Mouse (Mus musculus): ENCODE results near the gene Odf3.
"Not testable (repeated sequence)": the region's sequence is repeated elsewhere in the genome, so short reads cannot be mapped to it uniquely, and the experiment has no call there.

Odf3 gene

GRCm38 (mm10) chr7:140881696-140882468 is 34.3 kb downstream of the Odf3 start, which contains the start of the genes Psmd13 and Sirt3:
Gene Psmd13, plus strand, starts transcription at chr7:140881968.
Gene Sirt3, minus strand, starts transcription at chr7:140882309.
- DNase-seq (ENCODE audit: low spot score) = peak; percentile 91

GRCm38 (mm10) chr7:140882469-140882803 is 34.8 kb downstream of the Odf3 start:
- DNase-seq (ENCODE audit: low spot score) = no peak

- DNase-seq (ENCODE audit: low spot score) = not testable (repeated sequence)
Observed at GRCm38 (mm10) chr7:140890636-140891035, 43.0 kb downstream of the Odf3 start.

DNA sequence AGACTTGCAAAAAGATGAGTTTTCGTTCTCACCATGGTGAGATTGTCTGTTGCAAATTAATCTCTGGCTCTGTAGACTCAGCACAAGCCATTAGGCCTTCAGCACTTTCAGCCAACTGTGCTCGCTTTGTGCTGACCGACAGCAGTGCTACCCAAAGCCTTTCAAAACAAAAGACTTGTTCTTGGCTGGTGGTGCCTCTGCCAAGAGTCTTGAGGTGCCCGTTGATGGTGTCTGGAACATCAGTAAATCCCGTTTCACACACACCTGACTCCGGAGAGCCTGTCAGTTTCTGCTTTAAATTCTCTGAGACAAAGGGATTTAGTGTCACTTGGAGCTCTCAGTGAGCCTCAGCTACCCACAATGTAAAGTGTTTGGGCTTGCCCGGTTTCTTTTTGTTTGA is 46.4 kb downstream of the Odf3 start:
- DNase-seq (ENCODE audit: low spot score) = no peak

DNA sequence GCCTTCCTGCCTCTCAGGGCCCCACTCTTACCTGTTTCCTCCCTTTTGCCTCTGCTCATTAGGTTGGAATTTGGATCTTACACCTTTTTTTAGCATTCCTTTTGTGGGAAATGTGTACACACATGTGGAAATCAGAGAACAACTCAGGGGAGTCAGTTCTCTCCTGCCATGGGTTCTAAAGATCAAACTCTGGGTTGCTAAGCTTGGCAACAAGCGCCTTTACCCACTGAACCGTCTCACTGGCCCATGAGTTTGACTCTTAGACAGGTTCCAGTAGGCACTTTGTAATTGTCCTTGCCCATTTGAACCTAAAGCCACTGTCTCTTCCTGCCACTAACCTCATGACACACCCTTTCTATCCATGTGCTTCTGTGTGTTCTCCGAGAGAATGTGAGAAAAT is 47.0 kb downstream of the Odf3 start:
- DNase-seq (ENCODE audit: low spot score) = no peak

DNA sequence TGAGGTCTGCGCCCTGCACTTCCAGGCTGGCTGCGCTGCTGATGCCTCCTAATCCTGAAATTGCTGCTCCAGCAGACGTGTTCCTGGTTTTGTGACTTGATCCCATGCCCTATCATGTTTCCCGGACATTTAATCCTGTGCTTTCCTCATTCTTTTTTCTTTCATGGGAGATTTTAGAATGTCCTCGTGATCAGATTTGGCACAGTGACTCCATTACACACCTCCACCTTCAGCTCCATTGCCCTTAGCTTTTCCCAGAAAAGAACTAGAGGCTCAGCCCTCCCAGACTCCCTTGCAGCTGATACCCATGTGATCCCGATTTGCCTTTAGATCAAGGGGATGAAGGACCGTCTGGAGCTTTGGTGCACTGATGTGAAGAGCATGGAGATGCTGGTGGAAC is 50.3 kb downstream of the Odf3 start:
- DNase-seq (ENCODE audit: low spot score) = no peak

GRCm38 (mm10) chr7:140899121-140899520 is 51.5 kb downstream of the Odf3 start:
- no peak for DNase-seq (ENCODE audit: low spot score)

DNA sequence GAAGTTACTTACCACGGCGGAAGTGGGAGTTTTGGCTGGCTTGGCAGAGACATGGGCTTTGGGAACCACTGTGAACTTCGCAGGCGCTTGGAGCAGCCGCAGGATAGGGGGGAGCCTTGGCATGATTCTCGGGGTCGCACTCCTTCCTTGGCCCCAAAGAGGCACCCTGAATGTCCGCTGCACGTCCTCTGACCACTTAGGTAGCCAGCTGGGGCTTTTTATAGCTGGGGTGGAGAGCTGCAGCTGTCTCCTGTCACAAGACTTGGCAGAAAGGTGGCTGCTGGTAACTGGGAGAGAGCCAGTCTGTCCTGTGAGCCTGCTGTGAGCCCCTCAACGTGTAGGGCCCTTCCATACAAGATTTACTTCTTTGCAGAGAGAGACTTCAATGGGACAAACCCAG is 52.6 kb downstream of the Odf3 start, which contains the start of gene Cox8b:
Gene Cox8b, minus strand, starts transcription at position 227 of the 400 bp plus-strand sequence.
- no peak for DNase-seq (ENCODE audit: low spot score)
